Mouse (Mus musculus) lung, adult 2 months (tissue): ENCODE measurements around the gene Sfxn2.

ENCODE experiments used
- CTCF ChIP-seq: fragments of 200-500 bp; IDR thresholded peaks from 2 replicates; pipeline ENCODE4 v1.5.1; 2011; ENCODE audit warnings: mild to moderate bottlenecking, low read length, control low read depth; ENCODE audit not compliant: insufficient read depth
- POLR2A ChIP-seq: fragments of 200-500 bp; IDR thresholded peaks from 2 replicates; pipeline ENCODE4 v1.6.1; 2011; ENCODE audit warnings: low read depth, mild to moderate bottlenecking, control low read depth, low read length, borderline replicate concordance; ENCODE audit errors: extremely low read depth

DNA sequence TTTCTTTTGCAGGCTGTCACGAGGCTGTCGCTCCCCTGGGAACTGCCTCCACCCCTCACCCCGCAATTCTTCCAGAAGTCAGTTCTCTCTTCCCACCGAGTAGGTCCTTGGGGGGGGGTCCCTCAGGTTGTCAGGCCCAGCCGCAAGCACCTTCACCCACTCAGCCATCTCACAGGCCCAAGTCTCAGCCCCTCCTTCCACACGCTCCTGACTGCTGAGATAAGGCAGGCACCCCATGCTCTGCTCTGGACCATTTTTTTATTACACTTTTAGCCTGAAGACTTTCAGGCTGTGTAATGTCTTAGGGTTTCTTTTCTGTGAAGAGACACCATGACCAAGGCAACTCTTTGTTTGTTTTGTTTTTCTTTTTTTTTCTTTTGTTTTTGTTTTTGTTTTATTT lies 64.4 kb downstream of the Sfxn2 start:
- TF ChIP-seq CTCF (no peak), POLR2A (no peak)
